ENCODE assay signal across 8 mouse cellular contexts in the genomic region with DNA sequence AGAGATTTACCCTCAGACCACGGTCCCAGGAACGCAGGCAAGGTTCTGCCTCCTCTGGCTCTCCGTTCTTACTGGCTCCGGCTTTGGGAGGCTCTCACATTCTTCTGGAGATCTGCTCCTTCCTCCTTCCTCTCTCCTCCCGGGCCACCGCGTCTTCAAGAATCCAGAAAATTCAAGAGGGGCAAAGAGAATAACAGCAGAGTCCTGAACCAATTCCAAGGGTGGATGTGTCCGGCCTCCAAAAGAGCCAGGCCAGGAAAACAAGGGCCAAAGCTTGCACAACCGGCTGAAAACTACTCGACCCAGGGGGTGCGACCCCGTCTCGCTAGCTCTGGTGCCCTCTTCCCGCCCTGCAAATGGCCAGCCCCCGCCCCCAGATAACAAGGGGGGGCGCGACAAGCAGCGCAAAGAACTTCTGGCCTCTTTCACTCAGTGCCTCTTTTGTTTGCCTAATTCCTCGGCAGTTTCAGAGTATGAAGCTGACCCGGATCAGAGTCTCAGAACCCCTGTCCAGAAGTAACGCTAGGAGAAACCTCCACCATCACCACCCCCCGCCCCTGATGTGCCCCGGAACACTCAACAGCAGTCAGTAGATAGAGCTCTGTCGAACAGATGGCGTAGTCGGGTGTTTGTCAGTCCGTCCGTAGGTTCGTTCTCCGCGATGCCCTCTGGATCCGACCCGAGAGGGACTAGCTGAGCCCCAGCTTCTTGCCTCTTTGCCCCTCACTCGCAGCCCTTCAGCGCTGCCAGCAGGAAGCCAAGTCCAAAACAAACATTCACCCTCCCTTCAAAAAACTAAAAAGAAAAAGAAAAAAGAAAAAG. TPM values are rescaled to one million over a fixed set of nuclear protein-coding genes. Genes with fewer than 3 reads are reported as not detected.
DNase-seq lines count a peak whose midpoint lies in the region; ATAC-seq and TF ChIP-seq lines count a peak whose summit lies in the region.

No protein-coding gene starts in this region.

- H3K9me3 ChIP-seq in embryonic facial prominence, embryonic 12.5 days, result no peaks in the 10 kb centered on the region
- H3K9me3 ChIP-seq in heart, postnatal 0 days (replicated peaks; ENCODE audit: control insufficient read depth, low read length), result no peaks in the 10 kb centered on the region
- no peaks in the 10 kb centered on the region for H3K9me3 ChIP-seq in stomach, embryonic 16.5 days (replicated peaks; ENCODE audit: control insufficient read depth, low read length)

- peak; percentile 25; the same call in 1 of the 2 replicates for ATAC-seq in embryonic facial prominence, embryonic 12.5 days (ENCODE audit: insufficient number of reproducible peaks, insufficient read depth, low FRiP score, low TSS enrichment)
- no peak for ATAC-seq in heart, postnatal 0 days (ENCODE audit: insufficient read depth, low read depth)
- peak; percentile 39 for ATAC-seq in megakaryocyte, adult 5-6 weeks (ENCODE audit: poor library complexity, severe bottlenecking)
- ATAC-seq in stomach, embryonic 16.5 days (ENCODE audit: insufficient read depth, low FRiP score), result peak; percentile 15; the same call in 1 of the 2 replicates

- peak overlapping the region; percentile 90 for H3K27ac ChIP-seq in layer of hippocampus, adult 2 months
- peak overlapping the region; percentile 95 for H3K27ac ChIP-seq in embryonic facial prominence, embryonic 12.5 days
- H3K27ac ChIP-seq in heart, postnatal 0 days (ENCODE audit: low read depth), result peak overlapping the region; percentile 93
- peak overlapping the region; percentile 97 for H3K27ac ChIP-seq in stomach, embryonic 16.5 days (ENCODE audit: low read length)

- peak overlapping the region; percentile 76 for H3K9ac ChIP-seq in embryonic facial prominence, embryonic 12.5 days
- peak overlapping the region; percentile 82 for H3K9ac ChIP-seq in heart, postnatal 0 days (replicated peaks; ENCODE audit: low read depth, low read length)
- peak overlapping the region; percentile 84 for H3K9ac ChIP-seq in stomach, embryonic 16.5 days (ENCODE audit: low read length)

- H3K4me3 ChIP-seq in layer of hippocampus, adult 2 months, result peak overlapping the region; percentile 59
- H3K4me3 ChIP-seq in embryonic facial prominence, embryonic 12.5 days, result peak overlapping the region; percentile 65
- H3K4me3 ChIP-seq in heart, postnatal 0 days (ENCODE audit: low read depth, low read length), result peak overlapping the region; percentile 82
- H3K4me3 ChIP-seq in stomach, embryonic 16.5 days (replicated peaks; ENCODE audit: low read length), result peak overlapping the region; percentile 73

- H3K4me1 ChIP-seq in embryonic facial prominence, embryonic 12.5 days, result peaks cover 44% of the 10 kb centered on the region
- peaks cover 44% of the 10 kb centered on the region for H3K4me1 ChIP-seq in heart, postnatal 0 days (ENCODE audit: control insufficient read depth, insufficient read depth)
- H3K4me1 ChIP-seq in stomach, embryonic 16.5 days (ENCODE audit: control insufficient read depth, insufficient read depth, low read length), result peaks cover 40% of the 10 kb centered on the region

- peaks cover 9% of the 10 kb centered on the region for H3K36me3 ChIP-seq in embryonic facial prominence, embryonic 12.5 days
- no peaks in the 10 kb centered on the region for H3K36me3 ChIP-seq in heart, postnatal 0 days (replicated peaks; ENCODE audit: control insufficient read depth, insufficient read depth, low read length)
- H3K36me3 ChIP-seq in stomach, embryonic 16.5 days (ENCODE audit: control insufficient read depth, insufficient read depth, low read length), result 0 out of 2 replicates have a peak, but pooled peaks cover under 1% of the 10 kb centered on the region

- under 1% methylated on average over 35 of the region's 35 CpGs for WGBS in embryonic facial prominence, embryonic 12.5 days
- WGBS in heart, postnatal 0 days, result 2% methylated on average over 35 of the region's 35 CpGs
- under 1% methylated on average over 35 of the region's 35 CpGs for WGBS in stomach, embryonic 16.5 days

- peak overlapping the region; percentile 85 for H3K4me2 ChIP-seq in embryonic facial prominence, embryonic 12.5 days (replicated peaks)
- H3K4me2 ChIP-seq in heart, postnatal 0 days (ENCODE audit: low read depth, low read length), result peak overlapping the region; percentile 92
- H3K4me2 ChIP-seq in stomach, embryonic 16.5 days (ENCODE audit: low read depth, low read length), result peak overlapping the region; percentile 89

- no peak for TF ChIP-seq CTCF in layer of hippocampus, adult 2 months (conservative IDR thresholded peaks at IDR 0.05)
- no peak for TF ChIP-seq CTCF in heart, postnatal 0 days (IDR thresholded peaks at IDR 0.05; ENCODE audit: low read depth)

- no peak for DNase-seq in layer of hippocampus, adult 2 months (ENCODE audit: low spot score in 2 of 2)
- DNase-seq in layer of hippocampus, postnatal 25 days (ENCODE audit: extremely low spot score in 1 of 2, low spot score in 1 of 2), result no peak
- peak; percentile 30 for DNase-seq in heart, postnatal 0 days (ENCODE audit: low spot score)
- DNase-seq in kidney, postnatal 25 days, result peak; percentile 64 to 79
- DNase-seq in layer of hippocampus, postnatal 36 days, result no peak

- H3K27me3 ChIP-seq in embryonic facial prominence, embryonic 12.5 days, result 0 out of 2 replicates have a peak, but pooled peaks cover 3% of the 10 kb centered on the region
- H3K27me3 ChIP-seq in heart, postnatal 0 days (ENCODE audit: control insufficient read depth, insufficient read depth, low read length), result no peaks in the 10 kb centered on the region
- no peaks in the 10 kb centered on the region; the same call in 1 of the 2 replicates for H3K27me3 ChIP-seq in stomach, embryonic 16.5 days (ENCODE audit: control insufficient read depth, insufficient read depth, low read length)

- no peak for TF ChIP-seq EP300 in heart, postnatal 0 days (IDR thresholded peaks at IDR 0.05; ENCODE audit: low read depth)

RNA-seq across cellular contexts. Expression of a gene that starts 0.8 kb away (rescaled TPM):
- total RNA-seq in layer of hippocampus, adult 2 months (2021), result 1 to 10 TPM; 7.2 to 8.9 TPM
- 1 to 10 TPM; 8.1 to 8.4 TPM for total RNA-seq in layer of hippocampus, postnatal 25 days (2021)
- 13.8 and 14.4 TPM in 2 replicates for polyA plus RNA-seq in embryonic facial prominence, embryonic 12.5 days (2016; fragmentation: Nextera tagmentation; extraction: Ambion mirVana)
- total RNA-seq in heart, postnatal 0 days (2014; rRNA removed; ENCODE audit: low replicate concordance), result 11.4 and 13.5 TPM in 2 replicates
- 4.4 and 5.2 TPM in 2 replicates for polyA plus RNA-seq in heart, postnatal 0 days (2015; fragmentation: Nextera tagmentation; extraction: Ambion mirVana)
- total RNA-seq in megakaryocyte, adult 5-6 weeks (2015), result 3.6 and 4.0 TPM in 2 replicates
- 2.2 and 3.1 TPM in 2 replicates for total RNA-seq in megakaryocyte, adult 5-6 weeks (2017)
- polyA plus RNA-seq in stomach, embryonic 16.5 days (2015; fragmentation: Nextera tagmentation; extraction: Ambion mirVana), result 12.9 and 13.1 TPM in 2 replicates
- 1 to 10 TPM; 9.1 to 9.2 TPM for total RNA-seq in layer of hippocampus, postnatal 36 days (2021)

RNA-seq across cellular contexts. Expression of a gene that starts 9.9 kb away (rescaled TPM):
- 10 to 100 TPM; 54.9 to 56.8 TPM for total RNA-seq in layer of hippocampus, adult 2 months (2021)
- 10 to 100 TPM; 47.8 to 59.3 TPM for total RNA-seq in layer of hippocampus, postnatal 25 days (2021)
- 74.3 and 76.9 TPM in 2 replicates for polyA plus RNA-seq in embryonic facial prominence, embryonic 12.5 days (2016; fragmentation: Nextera tagmentation; extraction: Ambion mirVana)
- total RNA-seq in heart, postnatal 0 days (2014; rRNA removed; ENCODE audit: low replicate concordance), result 178 and 179 TPM in 2 replicates
- 58.1 and 63.1 TPM in 2 replicates for polyA plus RNA-seq in heart, postnatal 0 days (2015; fragmentation: Nextera tagmentation; extraction: Ambion mirVana)
- 71.0 and 83.9 TPM in 2 replicates for total RNA-seq in megakaryocyte, adult 5-6 weeks (2015)
- total RNA-seq in megakaryocyte, adult 5-6 weeks (2017), result 34.2 and 54.6 TPM in 2 replicates
- polyA plus RNA-seq in stomach, embryonic 16.5 days (2015; fragmentation: Nextera tagmentation; extraction: Ambion mirVana), result 73.9 and 80.1 TPM in 2 replicates
- 10 to 100 TPM; 54.7 to 56.3 TPM for total RNA-seq in layer of hippocampus, postnatal 36 days (2021)

RNA-seq across cellular contexts. Expression of a gene that starts 23.3 kb away (rescaled TPM):
- total RNA-seq in layer of hippocampus, adult 2 months (2021), result 10 to 100 TPM; 15.2 to 19.1 TPM
- 10 to 100 TPM; 16.1 to 16.3 TPM for total RNA-seq in layer of hippocampus, postnatal 25 days (2021)
- polyA plus RNA-seq in embryonic facial prominence, embryonic 12.5 days (2016; fragmentation: Nextera tagmentation; extraction: Ambion mirVana), result 27.3 and 29.1 TPM in 2 replicates
- total RNA-seq in heart, postnatal 0 days (2014; rRNA removed; ENCODE audit: low replicate concordance), result 2.8 and 9.6 TPM in 2 replicates
- 14.9 and 15.8 TPM in 2 replicates for polyA plus RNA-seq in heart, postnatal 0 days (2015; fragmentation: Nextera tagmentation; extraction: Ambion mirVana)
- total RNA-seq in megakaryocyte, adult 5-6 weeks (2015), result 3.5 and 4.6 TPM in 2 replicates
- 5.0 and 7.1 TPM in 2 replicates for total RNA-seq in megakaryocyte, adult 5-6 weeks (2017)
- polyA plus RNA-seq in stomach, embryonic 16.5 days (2015; fragmentation: Nextera tagmentation; extraction: Ambion mirVana), result 19.8 and 20.0 TPM in 2 replicates
- total RNA-seq in layer of hippocampus, postnatal 36 days (2021), result 10 to 100 TPM; 15.4 to 17.9 TPM

Comparison
In these comparisons a context has a peak if more than half of its experiments do, and no peak if none do; other contexts are left out.
1. DNase-seq: peak in heart, postnatal 0 days (single experiment) and kidney, postnatal 25 days (2 of 2); none in layer of hippocampus, adult 2 months (0 of 2), layer of hippocampus, postnatal 25 days (0 of 2) and layer of hippocampus, postnatal 36 days (0 of 2).
2. Peak in every context shown above with its lines, with median percentiles within 50 percentile points of each other: H3K27ac ChIP-seq, H3K4me3 ChIP-seq, H3K4me2 ChIP-seq and H3K9ac ChIP-seq.